Mouse (Mus musculus): ENCODE measurements around the gene Olfr800. TPM values are rescaled to one million over a fixed set of nuclear protein-coding genes. Genes with fewer than 3 reads are reported as not detected.

Olfr800 gene
- polyA plus RNA-seq (2014; fragmentation: Nextera tagmentation; extraction: Ambion mirVana), result not detected in 2 replicates

GRCm38 (mm10) chr10:129657394-129657793, at the start of gene Olfr800:
Olfr800 (plus strand) TSS chr10:129657694.
- no peaks in the 10 kb centered on the region for H3K9me3 ChIP-seq (replicated peaks; ENCODE audit: control insufficient read depth, low read length)
- H3K4me2 ChIP-seq, result no peak within 1 kb of the TSS
- H3K4me3 ChIP-seq (ENCODE audit: low read depth, low read length), result no peak within 1 kb of the TSS
- H3K4me1 ChIP-seq (ENCODE audit: control insufficient read depth, insufficient read depth, low read length), result no peaks in the 10 kb centered on the region
- H3K27me3 ChIP-seq (ENCODE audit: control insufficient read depth, insufficient read depth, low read length), result no peaks in the 10 kb centered on the region
- H3K36me3 ChIP-seq (ENCODE audit: control insufficient read depth, insufficient read depth, low read length), result no peaks in the 10 kb centered on the region
- no peak for ATAC-seq (replicated peaks; ENCODE audit: insufficient number of reproducible peaks, low FRiP score, low TSS enrichment)
- no peak within 1 kb of the TSS for H3K9ac ChIP-seq (ENCODE audit: low read depth, low read length)
- no peak within 1 kb of the TSS for H3K27ac ChIP-seq (ENCODE audit: low read depth, low read length)

- H3K9me3 ChIP-seq (replicated peaks; ENCODE audit: control insufficient read depth, low read length), result no peaks in the 10 kb centered on the region
Measured at GRCm38 (mm10) chr10:129612470-129612869, 45.0 kb upstream of the Olfr800 start, which contains the start of gene Olfr796. Olfr796 (minus strand) TSS chr10:129612570.

GRCm38 (mm10) chr10:129621724-129622123, 35.8 kb upstream of the Olfr800 start:
- WGBS (ENCODE audit: insufficient replicate concordance), result 10% methylated on average over 1 of the region's 1 CpGs
- Histone ChIP-seq H3K9ac (ENCODE audit: low read depth, low read length) (no peak overlapping the region), H3K27ac (ENCODE audit: low read depth, low read length) (no peak overlapping the region), H3K36me3 (ENCODE audit: control insufficient read depth, insufficient read depth, low read length) (no peaks in the 10 kb centered on the region), H3K27me3 (ENCODE audit: control insufficient read depth, insufficient read depth, low read length) (no peaks in the 10 kb centered on the region), H3K4me2 (no peak overlapping the region), H3K4me1 (ENCODE audit: control insufficient read depth, insufficient read depth, low read length) (no peaks in the 10 kb centered on the region), H3K4me3 (ENCODE audit: low read depth, low read length) (no peak overlapping the region), H3K9me3 (replicated peaks; ENCODE audit: control insufficient read depth, low read length) (no peaks in the 10 kb centered on the region)
- no peak for ATAC-seq (replicated peaks; ENCODE audit: insufficient number of reproducible peaks, low FRiP score, low TSS enrichment)

More at GRCm38 (mm10) chr10:129612470-129612869, 45.0 kb upstream of the Olfr800 start, which contains the start of gene Olfr796:
- no peak within 1 kb of the TSS for H3K9ac ChIP-seq (ENCODE audit: low read depth, low read length)
- 88% methylated on average over 1 of the region's 1 CpGs for WGBS (ENCODE audit: insufficient replicate concordance)
- H3K27me3 ChIP-seq (ENCODE audit: control insufficient read depth, insufficient read depth, low read length), result no peaks in the 10 kb centered on the region
- no peak for ATAC-seq (replicated peaks; ENCODE audit: insufficient number of reproducible peaks, low FRiP score, low TSS enrichment)
- H3K4me3 ChIP-seq (ENCODE audit: low read depth, low read length), result no peak within 1 kb of the TSS
- no peaks in the 10 kb centered on the region for H3K4me1 ChIP-seq (ENCODE audit: control insufficient read depth, insufficient read depth, low read length)
- no peak within 1 kb of the TSS for H3K27ac ChIP-seq (ENCODE audit: low read depth, low read length)
- H3K36me3 ChIP-seq (ENCODE audit: control insufficient read depth, insufficient read depth, low read length), result no peaks in the 10 kb centered on the region
- H3K4me2 ChIP-seq, result no peak within 1 kb of the TSS

- Histone ChIP-seq H3K9ac (ENCODE audit: low read depth, low read length) (no peak overlapping the region), H3K4me3 (ENCODE audit: low read depth, low read length) (no peak overlapping the region), H3K27me3 (ENCODE audit: control insufficient read depth, insufficient read depth, low read length) (no peaks in the 10 kb centered on the region), H3K9me3 (replicated peaks; ENCODE audit: control insufficient read depth, low read length) (no peaks in the 10 kb centered on the region), H3K4me2 (no peak overlapping the region), H3K36me3 (ENCODE audit: control insufficient read depth, insufficient read depth, low read length) (no peaks in the 10 kb centered on the region), H3K27ac (ENCODE audit: low read depth, low read length) (no peak overlapping the region), H3K4me1 (ENCODE audit: control insufficient read depth, insufficient read depth, low read length) (no peaks in the 10 kb centered on the region)
- ATAC-seq (replicated peaks; ENCODE audit: insufficient number of reproducible peaks, low FRiP score, low TSS enrichment), result no peak
Measured at GRCm38 (mm10) chr10:129623251-129623650, 34.2 kb upstream of the Olfr800 start.

- H3K27me3 ChIP-seq (ENCODE audit: control insufficient read depth, insufficient read depth, low read length), result no peaks in the 10 kb centered on the region
- ATAC-seq (replicated peaks; ENCODE audit: insufficient number of reproducible peaks, low FRiP score, low TSS enrichment), result no peak
- H3K4me2 ChIP-seq, result no peak within 1 kb of the TSS
- H3K9me3 ChIP-seq (replicated peaks; ENCODE audit: control insufficient read depth, low read length), result no peaks in the 10 kb centered on the region
- H3K4me1 ChIP-seq (ENCODE audit: control insufficient read depth, insufficient read depth, low read length), result no peaks in the 10 kb centered on the region
- H3K36me3 ChIP-seq (ENCODE audit: control insufficient read depth, insufficient read depth, low read length), result no peaks in the 10 kb centered on the region
- no peak within 1 kb of the TSS for H3K9ac ChIP-seq (ENCODE audit: low read depth, low read length)
- no peak within 1 kb of the TSS for H3K4me3 ChIP-seq (ENCODE audit: low read depth, low read length)
- WGBS (ENCODE audit: insufficient replicate concordance), result 69% methylated on average over 1 of the region's 1 CpGs
- no peak within 1 kb of the TSS for H3K27ac ChIP-seq (ENCODE audit: low read depth, low read length)
Measured at GRCm38 (mm10) chr10:129627834-129628233, 29.7 kb upstream of the Olfr800 start, which contains the start of gene Olfr798. Olfr798 (minus strand) TSS chr10:129627934.

GRCm38 (mm10) chr10:129637184-129637583, 20.3 kb upstream of the Olfr800 start, which contains the start of gene Olfr799:
Olfr799 (plus strand) TSS chr10:129637484.
- H3K4me1 ChIP-seq (ENCODE audit: control insufficient read depth, insufficient read depth, low read length), result no peaks in the 10 kb centered on the region
- no peaks in the 10 kb centered on the region for H3K9me3 ChIP-seq (replicated peaks; ENCODE audit: control insufficient read depth, low read length)
- no peak for ATAC-seq (replicated peaks; ENCODE audit: insufficient number of reproducible peaks, low FRiP score, low TSS enrichment)
- H3K27ac ChIP-seq (ENCODE audit: low read depth, low read length), result no peak within 1 kb of the TSS
- H3K27me3 ChIP-seq (ENCODE audit: control insufficient read depth, insufficient read depth, low read length), result no peaks in the 10 kb centered on the region
- H3K4me2 ChIP-seq, result no peak within 1 kb of the TSS
- 35% methylated on average over 1 of the region's 1 CpGs for WGBS (ENCODE audit: insufficient replicate concordance)
- H3K4me3 ChIP-seq (ENCODE audit: low read depth, low read length), result no peak within 1 kb of the TSS
- H3K36me3 ChIP-seq (ENCODE audit: control insufficient read depth, insufficient read depth, low read length), result no peaks in the 10 kb centered on the region
- H3K9ac ChIP-seq (ENCODE audit: low read depth, low read length), result no peak within 1 kb of the TSS

- H3K4me2 ChIP-seq, result no peak overlapping the region
- H3K4me1 ChIP-seq (ENCODE audit: control insufficient read depth, insufficient read depth, low read length), result no peaks in the 10 kb centered on the region
- WGBS (ENCODE audit: insufficient replicate concordance), result 67% methylated on average over 1 of the region's 1 CpGs
- no peaks in the 10 kb centered on the region for H3K9me3 ChIP-seq (replicated peaks; ENCODE audit: control insufficient read depth, low read length)
- no peak overlapping the region for H3K9ac ChIP-seq (ENCODE audit: low read depth, low read length)
- H3K36me3 ChIP-seq (ENCODE audit: control insufficient read depth, insufficient read depth, low read length), result no peaks in the 10 kb centered on the region
- H3K27me3 ChIP-seq (ENCODE audit: control insufficient read depth, insufficient read depth, low read length), result no peaks in the 10 kb centered on the region
- ATAC-seq (replicated peaks; ENCODE audit: insufficient number of reproducible peaks, low FRiP score, low TSS enrichment), result no peak
- no peak overlapping the region for H3K27ac ChIP-seq (ENCODE audit: low read depth, low read length)
- no peak overlapping the region for H3K4me3 ChIP-seq (ENCODE audit: low read depth, low read length)
Measured at GRCm38 (mm10) chr10:129651763-129652162, 5.7 kb upstream of the Olfr800 start.

GRCm38 (mm10) chr10:129673765-129674164, 16.3 kb downstream of the Olfr800 start, which contains the start of gene Olfr801:
Olfr801 (minus strand) TSS chr10:129673865.
- Histone ChIP-seq H3K9ac (ENCODE audit: low read depth, low read length) (no peak within 1 kb of the TSS), H3K27ac (ENCODE audit: low read depth, low read length) (no peak within 1 kb of the TSS), H3K9me3 (replicated peaks; ENCODE audit: control insufficient read depth, low read length) (no peaks in the 10 kb centered on the region), H3K27me3 (ENCODE audit: control insufficient read depth, insufficient read depth, low read length) (no peaks in the 10 kb centered on the region), H3K4me1 (ENCODE audit: control insufficient read depth, insufficient read depth, low read length) (no peaks in the 10 kb centered on the region), H3K36me3 (ENCODE audit: control insufficient read depth, insufficient read depth, low read length) (no peaks in the 10 kb centered on the region), H3K4me2 (no peak within 1 kb of the TSS), H3K4me3 (ENCODE audit: low read depth, low read length) (no peak within 1 kb of the TSS)
- 63% methylated on average over 1 of the region's 1 CpGs for WGBS (ENCODE audit: insufficient replicate concordance)
- no peak for ATAC-seq (replicated peaks; ENCODE audit: insufficient number of reproducible peaks, low FRiP score, low TSS enrichment)

GRCm38 (mm10) chr10:129688069-129688468, 30.6 kb downstream of the Olfr800 start, which contains the start of gene Olfr802:
Olfr802 (minus strand) TSS chr10:129688169.
- H3K9me3 ChIP-seq (replicated peaks; ENCODE audit: control insufficient read depth, low read length), result no peaks in the 10 kb centered on the region
- WGBS (ENCODE audit: insufficient replicate concordance), result 73% methylated on average over 1 of the region's 1 CpGs
- no peaks in the 10 kb centered on the region for H3K27me3 ChIP-seq (ENCODE audit: control insufficient read depth, insufficient read depth, low read length)
- no peak within 1 kb of the TSS for H3K27ac ChIP-seq (ENCODE audit: low read depth, low read length)
- ATAC-seq (replicated peaks; ENCODE audit: insufficient number of reproducible peaks, low FRiP score, low TSS enrichment), result no peak
- no peaks in the 10 kb centered on the region for H3K4me1 ChIP-seq (ENCODE audit: control insufficient read depth, insufficient read depth, low read length)
- H3K4me3 ChIP-seq (ENCODE audit: low read depth, low read length), result no peak within 1 kb of the TSS
- no peak within 1 kb of the TSS for H3K9ac ChIP-seq (ENCODE audit: low read depth, low read length)
- H3K4me2 ChIP-seq, result no peak within 1 kb of the TSS
- no peaks in the 10 kb centered on the region for H3K36me3 ChIP-seq (ENCODE audit: control insufficient read depth, insufficient read depth, low read length)
